Mouse (Mus musculus): ENCODE data around the gene Dr1.

DNA sequence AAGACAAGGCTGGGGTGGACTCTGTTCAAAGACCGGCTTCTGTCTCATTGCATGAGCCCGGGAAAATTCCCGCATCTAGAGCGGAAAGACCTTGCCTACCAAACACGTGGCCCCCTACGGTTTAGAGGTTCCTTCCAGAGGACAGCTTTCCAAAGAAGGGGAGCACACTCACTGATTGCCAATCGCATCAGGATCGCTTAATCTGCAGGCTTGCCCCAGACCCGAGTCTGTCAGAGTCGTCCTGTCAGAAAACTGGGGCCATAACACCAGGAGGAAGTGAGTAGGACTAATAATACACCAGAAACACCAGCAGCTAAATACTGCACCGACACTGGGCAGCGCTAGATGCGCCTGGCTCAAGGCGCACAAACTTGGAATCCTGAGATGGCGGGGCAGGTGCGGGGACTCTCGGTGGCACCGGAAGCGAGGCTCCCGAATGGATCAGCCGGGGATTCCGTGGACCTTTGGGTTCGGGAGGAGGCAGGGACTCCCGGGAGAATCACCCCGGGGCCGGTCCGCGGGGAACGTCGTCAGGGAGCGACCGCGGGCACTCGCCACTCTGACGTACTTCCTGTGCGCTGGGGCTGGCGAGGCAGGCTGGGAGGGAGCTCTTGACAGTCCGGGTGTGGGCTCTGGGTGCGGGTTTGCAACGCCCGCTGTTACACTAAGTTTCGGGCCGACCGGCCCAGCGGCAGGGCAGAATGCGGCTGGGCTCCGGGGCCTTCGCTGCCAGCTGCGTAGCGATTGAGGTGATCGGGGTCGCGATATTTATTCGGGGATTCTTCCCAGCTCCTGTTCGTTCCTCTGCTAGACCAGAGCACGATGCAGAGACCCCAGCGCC is 43.7 kb downstream of the Dr1 start, which contains the start of gene Pigg:
- TF ChIP-seq GATA1 (IDR thresholded peaks at IDR 0.05; ENCODE audit: borderline replicate concordance, low read length) (no peak), FLI1 (IDR thresholded peaks at IDR 0.05; ENCODE audit: low read length) (no peak; the same call in 1 of the 2 replicates)
